Mouse (Mus musculus) retina, embryonic 14.5 days (tissue): ENCODE data around the gene Kdm2b.

Experiments
- DNase-seq: peaks from one replicate; pipeline ENCODE4 v3.0.0-alpha.2; 2015; ENCODE audit warnings: low spot score

Gene Kdm2b

DNA sequence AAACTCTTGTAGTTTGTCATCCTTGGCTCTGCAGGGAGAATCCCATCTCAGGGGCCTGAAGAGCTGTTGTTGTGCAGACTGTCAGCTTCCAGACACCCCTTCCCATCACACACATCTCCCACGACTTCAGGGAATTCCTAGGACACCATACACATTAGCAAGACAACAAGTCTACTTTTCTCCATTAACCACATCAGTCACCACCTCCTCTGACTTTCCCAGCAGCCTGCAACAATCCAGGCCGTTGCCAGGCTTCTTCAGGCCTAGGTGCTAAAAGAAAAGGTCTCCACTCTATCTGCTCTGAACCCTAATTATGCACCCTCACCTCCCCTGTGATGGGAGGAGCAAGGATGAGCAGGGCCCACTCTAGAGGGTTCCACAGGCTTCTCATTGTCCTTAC, 99.2 kb downstream of the Kdm2b start:
- no peak for DNase-seq

DNA sequence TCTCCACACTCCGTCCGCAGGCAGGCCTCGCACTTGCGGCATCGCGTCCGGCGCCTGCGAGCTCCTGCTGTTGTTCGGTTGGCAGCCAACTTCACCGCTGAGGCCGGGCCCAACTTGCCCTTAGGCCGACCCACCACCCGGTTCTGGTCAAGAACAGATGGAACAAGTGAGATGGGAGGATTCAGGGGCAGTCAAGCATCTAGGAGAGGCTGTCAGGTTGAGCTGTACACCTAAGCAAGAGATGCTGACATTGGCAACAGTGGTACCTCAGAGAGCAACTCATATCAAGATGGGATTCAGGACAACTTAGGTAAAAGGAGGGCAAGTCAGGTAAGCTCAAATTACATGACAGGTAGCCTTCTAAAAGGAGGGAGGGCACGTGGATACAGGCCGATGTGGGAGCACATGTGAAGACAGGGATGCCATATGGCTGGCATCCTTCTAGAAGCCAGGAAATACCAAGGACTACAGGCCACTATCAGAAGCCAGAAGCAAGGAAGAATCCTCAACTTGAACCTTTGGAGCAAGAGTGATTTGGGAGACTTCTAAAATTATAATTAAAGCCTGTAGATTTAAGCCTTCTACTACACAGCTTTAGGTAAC, 100.9 kb downstream of the Kdm2b start:
- DNase-seq, result no peak

DNA sequence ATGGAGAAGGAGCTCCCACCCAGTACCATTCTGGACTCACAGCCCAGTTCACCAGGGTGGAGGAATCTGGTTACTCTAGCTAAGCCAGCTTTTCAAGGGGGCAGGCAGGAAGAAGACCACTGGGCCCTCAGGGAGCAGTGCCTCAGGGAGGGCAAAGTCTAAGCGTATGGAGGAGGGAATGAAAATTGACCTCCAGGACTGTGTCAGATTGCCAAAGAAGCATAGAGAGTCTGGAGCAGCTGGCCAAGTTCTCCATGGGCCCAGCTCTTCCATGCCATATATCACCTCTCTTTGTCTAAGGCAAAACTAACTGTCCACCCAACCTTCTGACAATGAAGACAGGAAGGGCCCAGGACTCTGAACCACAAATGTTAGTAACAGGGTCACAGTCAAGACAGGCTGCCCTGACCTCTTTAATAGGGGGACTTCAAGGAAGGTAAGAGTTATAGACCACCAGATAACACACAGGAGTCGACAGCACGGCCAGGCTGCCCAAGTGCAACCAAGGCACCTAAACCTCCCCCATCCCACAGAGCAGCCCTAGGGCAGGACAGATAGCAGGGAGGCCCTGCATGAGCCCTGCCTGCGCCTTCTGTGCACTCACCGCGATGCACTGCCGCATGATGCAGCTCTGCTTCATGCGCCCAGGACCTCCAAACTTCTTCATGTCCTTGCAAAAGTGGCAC, 101.6 kb downstream of the Kdm2b start:
- no peak for DNase-seq

DNA sequence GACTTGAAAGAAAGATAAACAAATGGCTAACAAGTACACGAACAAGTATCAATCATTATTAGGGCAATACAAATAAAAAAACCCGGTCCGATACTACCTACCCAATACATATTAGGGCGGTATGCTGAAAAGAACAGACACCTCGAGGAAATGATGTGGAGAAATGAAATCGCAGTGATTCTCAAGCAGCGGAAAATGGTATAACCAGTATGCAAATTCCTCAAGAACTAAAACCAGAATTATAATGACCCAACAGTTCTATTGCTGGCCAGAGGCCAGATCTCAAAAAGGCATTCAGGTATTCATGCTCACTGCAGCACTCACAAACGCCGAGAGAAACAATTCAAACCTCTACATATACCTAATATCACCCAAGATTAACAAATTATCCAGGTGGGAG, 102.6 kb downstream of the Kdm2b start:
- DNase-seq, result no peak

DNA sequence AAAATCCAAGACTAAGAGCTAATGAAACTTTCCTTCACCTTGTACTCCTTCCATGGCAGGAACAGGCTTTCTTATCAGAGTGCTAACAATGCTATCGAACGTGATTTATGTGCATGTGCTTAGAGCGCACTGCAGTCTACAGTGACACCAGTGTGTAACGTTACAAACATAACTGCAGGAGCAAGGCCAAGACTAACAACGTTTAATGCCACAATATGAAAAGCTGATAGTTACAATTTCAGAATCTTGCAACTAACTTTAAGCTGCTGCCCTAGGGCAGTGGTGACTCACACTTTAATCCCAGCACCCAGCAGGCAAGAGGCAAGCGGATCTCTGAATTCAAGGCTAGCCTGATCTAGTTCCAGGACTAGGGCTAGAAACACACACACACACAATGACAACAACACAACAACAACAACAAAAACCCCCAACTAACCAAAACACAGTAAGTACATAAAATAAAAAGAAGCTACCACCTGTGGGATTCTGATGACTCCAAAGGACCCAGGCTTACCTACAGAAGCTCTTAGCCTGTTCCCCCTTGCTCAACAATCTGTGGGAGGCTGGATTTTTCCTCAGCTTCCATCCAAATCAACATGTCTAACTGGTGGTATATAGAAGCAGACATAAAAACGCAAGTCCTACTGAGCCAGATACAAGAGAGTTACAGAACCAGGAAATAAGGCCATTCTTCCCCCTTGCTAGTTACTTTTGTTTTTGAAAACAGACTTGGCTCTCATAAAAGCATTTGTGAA, 104.9 kb downstream of the Kdm2b start:
- no peak for DNase-seq

DNA sequence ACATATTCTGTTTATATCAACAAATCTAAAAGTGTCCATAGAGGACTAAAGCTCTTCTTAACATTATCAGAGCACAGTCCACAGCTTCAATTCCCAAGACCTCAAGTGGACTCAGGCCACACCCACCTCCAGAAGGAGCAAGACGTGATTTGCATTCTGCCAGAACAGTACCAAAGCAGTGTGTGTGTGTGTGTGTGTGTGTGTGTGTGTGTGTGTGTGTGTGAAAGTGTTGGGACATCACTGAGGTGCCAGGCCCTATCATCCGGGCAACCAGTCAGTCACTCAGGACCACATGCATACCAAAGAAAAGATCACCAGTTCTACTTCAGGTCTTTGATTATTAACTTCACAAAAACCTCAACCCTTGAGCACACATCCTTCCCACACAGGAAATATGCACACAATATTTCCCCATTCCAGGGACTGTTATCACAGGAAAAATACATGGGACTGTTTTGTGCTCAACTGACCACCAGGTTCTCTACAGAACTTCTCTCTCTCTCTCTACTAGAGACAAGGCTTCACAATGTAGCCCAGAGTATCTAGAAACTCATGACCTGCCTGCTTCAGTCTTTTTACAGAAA, 105.9 kb downstream of the Kdm2b start:
- DNase-seq, result no peak

DNA sequence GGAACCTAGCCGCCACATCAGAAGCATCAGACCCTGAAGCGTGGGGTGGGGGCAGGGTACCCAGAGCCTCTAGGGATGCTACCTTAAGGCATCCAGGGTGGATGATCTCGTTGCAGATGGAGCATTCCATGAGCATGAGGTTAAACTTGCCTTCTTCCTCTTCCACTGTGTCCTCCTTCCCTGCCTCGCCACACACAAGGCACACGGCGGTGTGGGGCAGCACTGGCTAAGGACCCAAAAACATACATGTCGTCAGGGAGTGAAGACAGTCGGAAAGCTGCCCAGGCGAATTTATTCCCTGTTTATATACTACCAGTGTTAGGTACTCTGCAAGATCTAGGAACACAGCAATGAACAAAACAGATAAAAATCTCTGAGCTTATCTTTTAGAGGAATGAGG, 106.4 kb downstream of the Kdm2b start:
- DNase-seq, result no peak

DNA sequence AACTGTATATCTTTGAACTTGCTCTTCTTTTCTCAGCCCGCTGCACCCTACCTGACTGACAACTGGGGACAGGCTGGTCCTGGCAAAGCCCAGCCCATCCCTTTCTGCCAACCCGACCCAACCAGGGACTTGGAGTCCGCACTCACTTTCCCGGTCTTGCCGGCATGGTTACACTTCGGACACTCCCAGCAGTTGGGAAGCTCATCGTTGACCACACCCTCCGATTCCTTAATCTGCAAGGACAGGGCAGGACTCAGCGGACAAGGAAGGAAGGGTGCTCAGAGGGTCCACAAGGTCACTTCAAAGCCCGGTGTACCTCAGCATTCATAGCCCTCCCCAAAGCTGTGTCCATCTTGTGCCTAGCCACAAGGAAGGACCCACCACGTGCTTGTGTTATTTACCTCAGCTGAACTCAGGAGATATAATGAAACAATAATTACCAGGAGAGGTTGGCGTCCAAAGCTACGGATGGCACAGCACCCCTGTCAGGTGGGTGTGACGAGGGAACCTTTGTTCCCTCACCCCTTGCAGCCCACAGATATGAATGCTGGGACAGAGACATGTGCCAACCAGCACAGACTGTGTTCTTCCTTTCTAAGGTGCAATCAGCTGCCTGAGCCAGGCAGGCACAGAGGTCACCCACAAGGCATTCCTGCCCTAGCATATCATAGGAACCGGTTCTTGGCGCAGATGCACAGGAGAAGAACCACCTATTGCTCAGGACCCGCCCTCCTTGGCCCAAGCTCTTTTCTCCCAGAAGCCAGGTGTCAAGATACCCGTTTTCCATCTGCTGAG, 107.2 kb downstream of the Kdm2b start:
- no peak for DNase-seq

DNA sequence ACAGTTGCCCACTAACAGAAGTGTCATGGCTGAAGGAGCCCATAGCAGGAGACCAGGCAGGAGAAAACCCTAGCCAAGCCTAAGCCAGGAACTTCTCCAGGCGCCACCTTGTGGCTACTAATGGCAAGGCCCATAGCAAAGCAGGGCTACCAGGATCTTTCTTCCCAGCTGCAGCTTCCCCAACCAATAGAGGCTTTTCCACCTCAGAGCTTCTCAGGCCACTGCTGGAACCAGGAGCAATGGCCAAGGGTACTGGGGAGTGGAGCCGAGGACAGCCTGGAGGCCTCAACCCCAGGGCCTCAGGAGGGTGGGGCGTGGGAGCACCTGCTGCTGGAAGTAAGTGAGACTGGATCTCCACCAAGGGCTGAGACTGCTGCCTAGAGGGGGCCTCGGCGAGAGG, 108.3 kb downstream of the Kdm2b start:
- peak; percentile 87 for DNase-seq

DNA sequence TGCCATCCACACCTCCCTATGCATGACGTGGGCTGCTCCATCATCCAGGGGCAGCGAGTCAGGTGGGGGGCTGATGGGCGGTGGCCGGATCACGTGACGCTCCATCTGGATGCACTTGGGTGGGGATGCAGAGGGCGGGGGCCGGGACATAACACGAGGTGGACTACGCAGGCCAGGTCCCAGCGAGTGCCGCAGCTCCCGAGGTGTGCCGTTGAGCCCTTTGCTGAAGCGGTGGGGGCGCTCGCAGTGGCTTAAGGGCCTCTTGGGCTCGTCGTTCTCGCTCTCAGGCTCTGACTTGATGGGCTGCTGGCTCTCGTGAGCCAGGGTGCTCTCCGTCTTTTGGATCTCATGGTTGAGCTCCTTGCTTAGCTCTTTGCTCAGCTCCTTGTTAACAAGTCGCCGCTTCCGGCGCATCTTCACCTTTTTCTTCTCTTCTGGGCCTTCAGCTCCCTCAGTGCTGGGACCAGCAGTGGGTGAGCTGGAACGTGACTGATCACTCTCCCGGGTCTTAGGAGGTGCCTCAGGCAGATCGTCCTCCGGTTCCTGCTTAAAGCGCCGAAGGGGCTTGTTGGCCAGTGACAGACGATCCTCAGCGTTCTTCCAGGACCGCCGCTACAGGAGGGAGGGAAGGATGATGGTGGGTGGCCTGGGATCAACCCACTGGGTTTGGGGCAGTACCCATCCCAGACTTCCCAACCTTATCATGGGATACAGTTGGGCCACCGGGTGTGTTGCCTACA, 109.2 kb downstream of the Kdm2b start:
- no peak for DNase-seq

DNA sequence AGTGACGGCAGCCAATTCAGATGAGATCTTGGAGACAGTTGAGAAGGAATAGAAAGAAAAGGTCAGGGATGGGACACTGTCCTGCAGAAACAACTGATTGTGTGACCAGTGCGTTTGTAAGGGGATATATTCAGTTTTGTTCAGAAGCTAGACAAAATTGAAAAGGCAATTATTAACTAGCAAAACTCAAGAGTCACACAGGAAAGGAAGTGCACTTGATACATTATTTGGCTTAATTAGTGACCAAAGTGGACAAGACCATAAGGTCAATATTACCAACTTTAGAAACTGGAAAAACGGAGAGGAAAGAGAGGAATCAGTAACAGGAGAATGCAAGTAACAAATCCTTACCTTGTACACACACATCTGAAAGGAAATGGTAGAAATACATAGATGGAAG, 113.0 kb downstream of the Kdm2b start:
- no peak for DNase-seq

DNA sequence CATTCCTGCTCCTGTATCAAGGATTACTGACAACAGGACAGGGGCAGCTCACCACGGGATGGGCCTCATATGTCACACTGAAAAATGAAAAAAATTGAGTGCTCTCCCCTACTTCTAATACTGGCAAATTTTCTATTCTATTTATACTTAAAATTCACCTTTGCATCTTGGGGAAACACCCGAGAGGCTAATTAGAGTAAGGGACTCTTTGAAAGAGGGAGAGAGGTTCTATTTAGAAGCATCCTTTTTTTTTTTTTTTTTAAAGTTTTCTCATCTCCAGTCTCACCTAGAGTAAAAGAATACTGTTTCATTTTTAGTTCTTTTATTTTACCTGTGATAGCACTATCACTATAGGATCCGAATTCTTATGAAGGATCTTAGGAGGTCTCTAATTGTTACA, 115.3 kb downstream of the Kdm2b start:
- no peak for DNase-seq

DNA sequence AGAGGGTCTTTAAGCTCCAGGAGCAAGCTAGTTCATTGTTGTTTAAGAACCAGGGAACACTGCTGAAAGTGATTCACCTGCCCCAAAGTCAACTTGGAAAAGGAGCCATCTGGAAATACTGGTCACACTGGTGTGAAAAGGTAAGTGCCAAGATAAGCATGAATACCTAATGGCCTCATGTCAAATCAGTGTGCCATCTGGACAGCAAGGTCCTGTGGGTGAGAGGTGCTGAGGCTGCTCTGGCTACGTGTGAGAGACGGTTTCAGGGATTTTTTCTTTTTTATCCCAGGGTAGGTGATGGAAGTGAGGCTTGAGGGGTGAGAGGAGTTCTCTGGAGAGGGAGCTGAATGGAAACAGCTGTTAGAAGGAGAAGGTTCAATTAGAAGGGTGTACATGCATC, 116.0 kb downstream of the Kdm2b start:
- DNase-seq, result no peak

DNA sequence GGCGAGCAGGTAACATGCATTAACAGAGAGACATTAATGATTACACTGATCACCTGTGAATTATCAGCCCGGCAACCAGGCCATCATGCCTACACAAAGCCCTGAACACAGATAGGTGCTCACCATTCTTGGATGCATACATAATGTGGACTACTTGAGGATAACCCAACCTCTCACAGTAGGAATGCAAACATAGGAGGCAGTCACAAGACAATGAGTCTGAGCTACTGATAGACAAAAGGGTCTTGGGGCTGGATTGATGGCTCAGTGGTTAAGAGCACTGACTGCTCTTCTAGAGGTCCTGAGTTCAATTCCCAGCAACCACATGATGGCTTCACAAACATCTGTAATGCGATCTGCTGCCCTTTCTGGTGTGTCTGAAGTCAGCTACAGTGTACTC, 117.0 kb downstream of the Kdm2b start:
- no peak for DNase-seq

DNA sequence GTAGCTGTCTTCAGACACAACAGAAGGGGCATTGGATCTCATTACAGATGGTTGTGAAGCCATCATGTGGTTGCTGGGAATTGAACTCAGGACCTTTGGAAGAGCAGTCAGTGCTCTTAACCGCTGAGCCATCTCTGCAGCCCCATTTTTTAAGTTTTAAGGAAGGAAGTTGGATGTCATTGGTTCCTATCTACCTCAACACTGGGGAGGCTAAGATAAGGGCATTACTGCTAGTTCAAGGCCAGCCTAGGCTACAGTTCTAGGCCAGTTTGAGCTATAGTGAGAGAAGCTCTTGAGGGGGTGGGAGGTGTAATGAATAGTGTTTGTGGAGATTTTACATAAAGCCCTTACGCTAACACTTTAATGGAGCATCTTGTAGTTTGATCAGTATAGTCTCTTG, 126.6 kb downstream of the Kdm2b start:
- no peak for DNase-seq

DNA sequence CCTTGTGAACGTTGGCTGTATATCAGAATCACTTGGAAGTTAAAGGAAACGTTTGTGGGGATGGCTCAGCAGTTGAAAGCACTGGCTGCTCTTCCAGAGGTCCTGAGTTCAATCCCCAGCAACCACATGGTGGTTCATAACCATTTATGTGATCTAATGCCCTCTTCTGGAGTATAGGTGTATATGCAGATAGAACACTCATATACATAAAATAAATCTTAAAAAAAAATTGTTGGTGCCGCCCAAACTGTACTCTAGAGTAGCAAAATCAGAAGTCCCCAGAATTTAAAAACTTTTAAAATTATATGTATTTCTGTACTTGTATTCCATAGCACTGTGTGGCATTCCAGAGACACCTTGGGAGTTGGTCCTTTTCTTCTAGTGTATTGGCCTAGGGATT, 133.8 kb downstream of the Kdm2b start:
- DNase-seq, result no peak

DNA sequence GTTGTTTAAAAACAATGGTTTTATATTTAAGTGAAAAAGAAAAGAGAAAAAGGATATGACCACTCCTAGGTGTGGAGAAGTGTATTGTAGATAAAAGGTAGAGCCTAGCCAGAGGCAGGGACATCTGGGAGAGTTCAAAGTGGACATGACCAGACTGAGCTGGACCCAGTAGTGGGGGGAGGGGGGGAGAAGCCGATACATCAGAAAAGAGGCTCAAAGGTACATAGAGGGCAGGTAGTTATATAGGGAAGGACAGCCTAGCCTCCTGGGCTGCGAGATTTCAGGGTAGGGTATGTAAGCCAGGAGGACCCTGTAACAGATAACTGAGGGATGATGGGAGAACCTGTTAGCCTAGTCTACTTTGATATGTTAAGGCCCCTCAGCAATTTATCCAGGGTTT, 137.0 kb downstream of the Kdm2b start:
- DNase-seq, result no peak

DNA sequence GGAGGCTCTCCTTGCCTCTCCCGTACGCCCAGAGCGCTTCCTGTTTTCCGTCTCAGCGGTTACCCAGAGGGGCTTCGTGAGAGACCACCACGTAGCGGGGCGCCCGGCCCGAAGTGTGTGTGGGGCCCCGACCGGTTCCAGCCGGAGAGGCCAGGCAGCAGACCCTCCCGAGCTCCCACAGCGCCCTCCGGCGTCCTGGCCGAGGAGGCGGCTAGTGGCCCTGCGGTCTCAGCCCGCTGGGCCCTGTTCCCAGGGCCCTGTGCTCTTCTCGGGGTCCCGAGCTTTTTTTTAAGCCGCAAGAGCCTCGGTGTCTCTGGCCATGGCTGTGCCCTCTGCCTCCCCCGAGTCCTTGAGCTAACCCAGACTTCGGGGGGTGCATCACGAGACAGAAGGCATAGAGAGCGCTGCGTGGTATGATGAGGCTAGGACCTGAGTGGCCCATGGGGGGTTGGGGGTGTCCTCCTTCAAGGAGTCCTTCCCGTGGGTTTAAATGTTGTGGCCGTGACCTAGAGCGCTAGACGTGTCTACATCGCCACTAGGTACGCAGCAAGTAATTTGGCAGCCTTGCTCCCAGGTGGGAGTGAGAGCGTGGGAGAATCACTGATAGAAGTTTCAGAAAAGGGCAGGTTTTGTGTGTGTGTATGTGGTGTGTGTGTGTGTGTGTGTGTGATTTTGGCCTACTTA, 139.2 kb downstream of the Kdm2b start:
- no peak for DNase-seq

DNA sequence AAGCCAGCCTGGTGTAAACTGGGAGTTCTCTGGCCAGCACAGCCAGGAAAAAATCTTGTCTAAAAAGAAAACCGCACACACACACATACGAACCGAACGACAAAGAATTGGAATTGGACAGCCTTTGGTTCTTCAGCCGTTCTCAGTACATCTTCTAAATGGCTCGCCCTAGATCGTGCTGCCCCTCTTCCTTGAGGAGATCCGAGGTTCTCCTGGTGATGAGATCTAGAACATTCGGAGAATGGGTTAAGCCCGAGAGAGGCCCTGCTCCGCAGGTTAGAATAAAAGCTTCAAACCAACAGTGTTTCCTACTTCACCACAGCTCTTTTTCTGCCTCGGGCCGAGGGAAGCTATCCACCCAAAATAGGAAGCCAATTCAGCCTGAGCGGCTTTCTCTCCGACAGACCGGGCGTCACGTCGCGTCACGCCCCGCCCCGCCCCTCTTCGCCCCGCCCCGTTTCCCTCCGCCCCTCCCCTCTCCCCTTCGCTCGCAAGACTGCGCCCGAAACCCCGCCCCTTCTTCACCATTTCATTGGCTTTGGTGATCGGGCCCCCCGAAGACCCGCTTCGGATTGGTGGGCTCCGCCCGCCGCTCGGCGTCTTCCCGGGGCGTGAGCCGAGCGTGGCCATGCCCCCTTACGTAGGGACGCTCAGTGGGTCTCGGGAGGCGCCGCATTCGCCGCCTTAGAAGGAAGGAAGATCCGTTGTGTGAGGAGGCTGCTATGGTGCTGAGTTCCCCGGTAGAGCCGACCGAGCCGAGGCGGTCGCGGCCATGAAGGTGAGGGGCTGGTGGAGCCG, 139.9 kb downstream of the Kdm2b start, which contains the start of gene Rnf34:
Gene Rnf34, plus strand, starts transcription at position 528 of the 798 bp plus-strand sequence.
- peak; percentile 99 for DNase-seq

DNA sequence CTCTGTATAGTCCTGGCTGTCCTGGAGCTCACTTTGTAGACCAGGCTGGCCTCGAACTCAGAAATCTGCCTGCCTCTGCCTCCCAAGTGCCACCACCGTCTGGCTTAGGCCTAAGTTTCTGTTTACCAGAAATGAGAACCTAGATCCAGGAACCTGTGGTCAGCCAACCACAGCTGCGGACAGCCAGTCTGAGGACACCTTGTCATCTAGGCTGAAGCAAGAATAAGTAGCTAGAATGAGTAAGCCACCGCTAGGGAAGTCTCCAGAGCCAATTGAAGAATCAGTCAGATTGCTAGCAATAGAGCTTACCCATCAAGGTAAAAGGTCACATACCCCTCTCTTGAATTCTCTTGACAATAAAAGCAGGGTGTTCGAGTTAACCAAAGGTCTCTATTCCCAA, 145.8 kb downstream of the Kdm2b start:
- no peak for DNase-seq
